Mouse (Mus musculus): ENCODE data around the gene Nabp1. TPM values are rescaled to one million over a fixed set of nuclear protein-coding genes. Genes with fewer than 3 reads are reported as not detected.

The Nabp1 gene
- polyA plus RNA-seq (2012; rRNA removed), result 1.1 and 2.3 TPM in 2 replicates

GRCm38 (mm10) chr1:51478262-51479026, at the start of gene Nabp1:
Nabp1 (minus strand) TSS chr1:51478425.

Other genes with a start within 250 kb of the Nabp1 start
- gene Cavin2, start 189.3 kb downstream of the Nabp1 start, polyA plus RNA-seq (2012; rRNA removed), result 8.2 and 11.4 TPM in 2 replicates

All from stomach, adult 2 months (tissue).